Mouse (Mus musculus): Measurements from ENCODE around the gene Tagln. TPM values are rescaled to one million over a fixed set of nuclear protein-coding genes. Genes with fewer than 3 reads are reported as not detected.

The Tagln gene
- polyA plus RNA-seq, 1 experiment, result 18.3 TPM

DNA sequence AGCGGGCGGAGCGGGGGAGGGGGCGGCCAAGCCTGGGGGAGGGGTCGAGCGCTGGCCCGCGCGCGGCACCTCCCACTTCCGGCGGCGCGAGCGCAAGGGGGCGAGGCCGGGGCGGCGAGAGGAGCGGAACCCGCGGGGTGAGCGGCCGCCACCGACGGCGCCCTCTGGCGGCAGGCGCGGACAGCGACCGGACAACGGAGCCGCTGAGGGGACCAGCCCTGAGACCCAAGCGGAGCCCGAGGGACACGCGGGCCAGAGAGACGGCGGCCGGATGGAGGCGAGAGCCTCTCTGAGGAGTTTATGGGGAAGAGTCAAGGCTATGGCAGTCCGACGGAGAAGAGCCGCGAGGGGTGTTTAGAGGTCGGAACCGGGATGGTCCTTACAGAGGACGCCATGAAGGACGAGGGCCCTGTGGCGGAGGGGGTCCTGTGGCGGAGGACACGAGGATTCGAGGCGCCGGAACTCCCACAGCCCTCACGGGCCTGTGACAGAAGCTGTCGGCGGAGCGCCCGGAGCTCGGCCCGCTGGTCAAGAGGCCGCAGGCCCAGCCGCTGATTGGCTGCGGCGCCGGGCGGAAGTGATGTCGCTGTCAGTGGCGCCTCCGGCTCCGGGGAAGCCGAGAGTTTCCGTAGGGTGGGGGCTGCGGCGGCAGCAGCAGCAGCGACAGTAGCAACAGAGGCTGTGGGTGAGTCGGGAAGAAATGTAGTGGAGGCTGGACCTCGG, 29.3 kb downstream of the Tagln start, which contains the start of the genes Pcsk7 and Rnf214:
Pcsk7 (plus strand) TSS at position 143 of the 723 bp plus-strand sequence.
Rnf214 (minus strand) TSS at position 557 of the 723 bp plus-strand sequence.
- peak within 1 kb of the TSS; percentile 100 for H3K4me3 ChIP-seq (ENCODE audit: control insufficient read depth, low read depth, low read length)
- TF ChIP-seq CTCF (IDR thresholded peaks at IDR 0.05; ENCODE audit: control insufficient read depth, insufficient read depth, insufficient replicate concordance, low read depth, low read length) (peak; percentile 84), POLR2A (IDR thresholded peaks at IDR 0.05; ENCODE audit: control insufficient read depth, low read depth, low read length) (peak; percentile 65; the same call in 1 of the 2 replicates)
- H3K4me1 ChIP-seq (ENCODE audit: control insufficient read depth, insufficient read depth, low read length), result peaks cover 4% of the 10 kb centered on the region
- peak within 1 kb of the TSS; percentile 100 for H3K27ac ChIP-seq (ENCODE audit: control insufficient read depth, insufficient read depth, low read depth, low read length)
- H3K36me3 ChIP-seq (ENCODE audit: control insufficient read depth, insufficient read depth, low read length), result peaks cover 8% of the 10 kb centered on the region
- H3K27me3 ChIP-seq (ENCODE audit: control insufficient read depth, insufficient read depth, low read length), result no peaks in the 10 kb centered on the region

GRCm38 (mm10) chr9:45905811-45906237, 30.0 kb downstream of the Tagln start:
- peaks cover 8% of the 10 kb centered on the region for H3K36me3 ChIP-seq (ENCODE audit: control insufficient read depth, insufficient read depth, low read length)
- H3K4me3 ChIP-seq (ENCODE audit: control insufficient read depth, low read depth, low read length), result peak overlapping the region; percentile 100
- H3K27me3 ChIP-seq (ENCODE audit: control insufficient read depth, insufficient read depth, low read length), result no peaks in the 10 kb centered on the region
- peaks cover 4% of the 10 kb centered on the region for H3K4me1 ChIP-seq (ENCODE audit: control insufficient read depth, insufficient read depth, low read length)
- TF ChIP-seq CTCF (IDR thresholded peaks at IDR 0.05; ENCODE audit: control insufficient read depth, insufficient read depth, insufficient replicate concordance, low read depth, low read length) (no peak), POLR2A (IDR thresholded peaks at IDR 0.05; ENCODE audit: control insufficient read depth, low read depth, low read length) (no peak)
- H3K27ac ChIP-seq (ENCODE audit: control insufficient read depth, insufficient read depth, low read depth, low read length), result peak overlapping the region; percentile 76

GRCm38 (mm10) chr9:45905196-45905595, 30.7 kb downstream of the Tagln start:
- TF ChIP-seq POLR2A (IDR thresholded peaks at IDR 0.05; ENCODE audit: control insufficient read depth, low read depth, low read length) (no peak), CTCF (IDR thresholded peaks at IDR 0.05; ENCODE audit: control insufficient read depth, insufficient read depth, insufficient replicate concordance, low read depth, low read length) (no peak)

DNA sequence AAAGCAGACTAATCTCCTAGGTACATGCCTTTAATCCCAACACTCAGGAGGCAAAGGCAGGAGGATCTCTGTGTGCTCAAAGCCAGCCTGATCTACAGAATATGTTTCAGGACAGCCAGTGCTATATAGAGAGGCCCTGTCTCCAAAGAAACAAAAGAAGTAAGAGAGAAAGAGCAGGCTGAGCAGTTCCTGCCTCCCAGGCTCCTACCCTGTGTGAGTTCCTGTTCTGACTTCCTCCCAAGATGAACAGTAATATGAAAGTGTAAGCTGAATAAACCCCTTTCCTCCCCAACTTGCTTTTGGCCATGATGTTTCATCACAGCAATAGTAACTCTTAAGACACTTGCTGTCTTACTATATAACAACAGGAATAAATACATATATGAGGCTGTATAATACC, 42.2 kb downstream of the Tagln start:
- Histone ChIP-seq H3K4me3 (ENCODE audit: control insufficient read depth, low read depth, low read length) (no peak overlapping the region), H3K27ac (ENCODE audit: control insufficient read depth, insufficient read depth, low read depth, low read length) (no peak overlapping the region), H3K36me3 (ENCODE audit: control insufficient read depth, insufficient read depth, low read length) (peaks cover 1% of the 10 kb centered on the region), H3K4me1 (ENCODE audit: control insufficient read depth, insufficient read depth, low read length) (no peaks in the 10 kb centered on the region), H3K27me3 (ENCODE audit: control insufficient read depth, insufficient read depth, low read length) (no peaks in the 10 kb centered on the region)
- no peak for TF ChIP-seq CTCF (IDR thresholded peaks at IDR 0.05; ENCODE audit: control insufficient read depth, insufficient read depth, insufficient replicate concordance, low read depth, low read length)
- no peak for TF ChIP-seq POLR2A (IDR thresholded peaks at IDR 0.05; ENCODE audit: control insufficient read depth, low read depth, low read length)

More at GRCm38 (mm10) chr9:45905196-45905595, 30.7 kb downstream of the Tagln start:
- Histone ChIP-seq H3K36me3 (ENCODE audit: control insufficient read depth, insufficient read depth, low read length) (peaks cover 8% of the 10 kb centered on the region), H3K27ac (ENCODE audit: control insufficient read depth, insufficient read depth, low read depth, low read length) (no peak overlapping the region), H3K4me3 (ENCODE audit: control insufficient read depth, low read depth, low read length) (no peak overlapping the region), H3K27me3 (ENCODE audit: control insufficient read depth, insufficient read depth, low read length) (no peaks in the 10 kb centered on the region), H3K4me1 (ENCODE audit: control insufficient read depth, insufficient read depth, low read length) (peaks cover 4% of the 10 kb centered on the region)

Other genes with a start within 250 kb of the Tagln start
- gene Cep164, start 107.4 kb downstream of the Tagln start, polyA plus RNA-seq (2012; rRNA removed), result 64.5 and 69.5 TPM in 2 replicates
- 0.75 and 1.8 TPM in 2 replicates for gene Bace1, start 97.5 kb downstream of the Tagln start, polyA plus RNA-seq (2012; rRNA removed)
- gene Pcsk7, start 29.6 kb downstream of the Tagln start, polyA plus RNA-seq (2012; rRNA removed), result 34.4 and 39.0 TPM in 2 replicates
- gene Rnf214, start 29.1 kb downstream of the Tagln start, polyA plus RNA-seq (2012; rRNA removed), result 22.3 and 22.7 TPM in 2 replicates
- 350 and 414 TPM in 2 replicates for gene Sidt2, start 19.2 kb upstream of the Tagln start, polyA plus RNA-seq (2012; rRNA removed)
- gene Pafah1b2, start 76.6 kb upstream of the Tagln start, polyA plus RNA-seq (2012; rRNA removed), result 210 and 246 TPM in 2 replicates
- gene Sik3, start 76.8 kb upstream of the Tagln start, polyA plus RNA-seq (2012; rRNA removed), result 30.1 and 30.4 TPM in 2 replicates